Mouse (Mus musculus) ovary, postnatal 10 days (tissue): Measurements from ENCODE around the gene Vwa3a.

Source experiments
- DNase-seq: peaks from one replicate; pipeline ENCODE4 v3.0.0; 2022; ENCODE audit warnings: low spot score

Gene Vwa3a

DNA sequence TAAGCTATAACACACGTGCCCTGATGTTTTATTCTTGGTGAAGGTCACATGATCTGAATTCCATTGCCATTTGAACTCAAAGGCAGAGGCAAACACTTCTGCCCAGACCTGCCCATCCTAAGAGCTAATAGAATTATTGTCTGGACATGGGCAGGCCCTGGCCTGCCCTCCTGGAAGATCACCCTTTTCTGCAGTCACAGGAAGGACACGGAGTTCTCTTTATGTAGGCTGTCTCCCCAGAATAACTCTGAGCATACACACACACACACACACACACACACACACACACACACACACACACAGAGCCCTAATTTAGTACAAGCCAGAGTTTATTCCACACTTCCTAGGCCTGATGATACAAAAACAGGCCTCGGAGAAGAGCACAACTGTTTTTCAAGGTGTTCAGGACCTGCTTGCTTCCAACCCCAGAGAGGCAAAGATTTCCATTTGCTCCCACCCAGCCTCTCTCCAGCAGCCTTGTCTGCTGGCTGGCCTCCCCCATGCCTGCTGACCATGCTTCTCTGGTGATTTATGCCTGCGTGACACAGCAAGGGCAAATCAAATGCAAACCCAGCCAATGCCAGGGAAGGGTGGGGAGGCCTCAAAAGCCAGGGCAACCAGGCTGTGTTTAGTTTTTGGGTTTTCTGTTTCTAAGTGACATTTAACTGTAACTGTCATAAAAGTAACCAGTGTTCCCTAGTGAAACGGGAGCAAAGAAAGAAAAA lies 99.5 kb downstream of the Vwa3a start:
- DNase-seq, result no peak

DNA sequence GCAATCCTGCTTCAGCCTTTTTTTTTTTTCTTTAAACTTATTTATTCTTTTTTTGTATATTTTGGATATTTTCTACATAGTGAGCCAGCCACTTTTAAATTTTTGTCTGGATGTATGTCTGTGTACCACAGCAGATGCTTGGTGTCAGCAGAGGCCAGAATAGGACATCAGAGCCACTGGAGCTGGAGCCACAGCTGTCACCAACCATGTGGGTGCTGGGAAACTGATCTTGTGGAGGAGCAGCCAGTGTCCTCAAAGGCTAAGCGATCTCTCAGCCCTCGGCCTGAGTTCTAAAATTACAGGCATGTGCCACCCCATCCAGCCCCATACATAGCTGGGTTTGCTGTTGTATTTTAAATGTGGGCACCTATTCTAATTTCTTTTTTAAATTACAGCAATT lies 100.7 kb downstream of the Vwa3a start:
- no peak for DNase-seq

DNA sequence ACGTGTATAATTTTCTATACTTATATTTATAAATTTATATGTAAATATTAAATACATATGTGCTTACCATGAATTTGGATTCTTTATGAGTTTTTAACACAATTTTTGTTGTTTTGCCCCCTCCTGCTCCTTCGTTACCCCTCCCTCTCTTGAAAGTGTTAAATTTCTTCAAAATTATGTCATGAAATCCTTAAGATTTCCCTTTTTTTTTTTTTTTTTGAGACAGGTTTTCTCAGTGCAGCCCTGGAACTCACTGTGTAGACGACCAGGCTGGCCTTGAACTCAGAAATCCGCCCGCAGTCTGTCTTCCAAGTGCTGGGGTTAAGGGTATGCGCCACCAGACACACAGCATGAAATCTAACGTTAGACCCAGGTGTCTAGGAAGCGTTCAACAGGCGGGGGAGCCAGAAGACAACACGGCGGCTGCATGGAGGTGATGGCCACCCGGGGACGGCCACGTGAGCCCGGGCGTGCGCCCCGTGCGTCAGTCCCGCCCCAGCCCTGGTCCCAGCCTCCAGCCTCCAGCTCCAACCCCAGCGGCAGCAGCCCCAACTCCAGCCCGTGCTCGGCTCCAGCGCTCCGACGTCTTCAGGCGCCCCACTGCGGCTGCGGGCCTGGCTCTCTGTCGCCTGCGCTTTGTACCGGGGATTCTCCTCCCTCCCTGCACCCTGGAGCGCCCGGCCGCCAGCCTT lies 103.4 kb downstream of the Vwa3a start, which contains the start of gene Eef2k:
TSS of gene Eef2k (plus strand) at position 487 of the 692 bp plus-strand sequence.
- DNase-seq, result no peak

DNA sequence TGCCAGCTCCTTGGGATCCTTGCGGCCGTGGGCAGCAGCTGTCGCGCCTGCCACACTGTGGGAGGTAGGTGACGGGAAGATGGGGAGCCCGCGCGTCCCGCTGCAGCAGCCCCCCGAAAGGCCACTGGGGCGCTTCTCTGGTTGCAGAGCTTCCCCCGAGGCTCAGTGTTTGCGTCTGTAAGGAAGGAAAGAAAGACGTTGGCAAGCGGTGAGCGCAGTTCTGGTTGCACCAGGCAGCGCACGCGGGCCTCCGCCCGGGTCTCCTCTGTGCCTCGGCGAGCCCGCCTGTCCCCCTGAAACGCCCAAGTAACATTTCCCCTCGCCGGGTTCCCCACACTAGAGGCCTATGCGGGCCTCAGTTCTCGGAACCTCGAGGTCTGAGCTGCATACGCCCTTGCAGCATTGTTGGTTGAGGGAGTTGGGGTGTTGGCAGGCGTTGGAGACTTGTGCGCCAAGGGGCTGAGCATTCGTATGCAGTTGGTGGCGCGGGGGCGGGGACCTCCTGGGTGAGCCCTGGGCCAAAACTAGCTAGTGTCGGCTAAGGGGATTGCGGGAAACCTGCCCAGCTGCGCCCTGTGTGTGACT lies 104.0 kb downstream of the Vwa3a start:
- DNase-seq, result peak; percentile 61

DNA sequence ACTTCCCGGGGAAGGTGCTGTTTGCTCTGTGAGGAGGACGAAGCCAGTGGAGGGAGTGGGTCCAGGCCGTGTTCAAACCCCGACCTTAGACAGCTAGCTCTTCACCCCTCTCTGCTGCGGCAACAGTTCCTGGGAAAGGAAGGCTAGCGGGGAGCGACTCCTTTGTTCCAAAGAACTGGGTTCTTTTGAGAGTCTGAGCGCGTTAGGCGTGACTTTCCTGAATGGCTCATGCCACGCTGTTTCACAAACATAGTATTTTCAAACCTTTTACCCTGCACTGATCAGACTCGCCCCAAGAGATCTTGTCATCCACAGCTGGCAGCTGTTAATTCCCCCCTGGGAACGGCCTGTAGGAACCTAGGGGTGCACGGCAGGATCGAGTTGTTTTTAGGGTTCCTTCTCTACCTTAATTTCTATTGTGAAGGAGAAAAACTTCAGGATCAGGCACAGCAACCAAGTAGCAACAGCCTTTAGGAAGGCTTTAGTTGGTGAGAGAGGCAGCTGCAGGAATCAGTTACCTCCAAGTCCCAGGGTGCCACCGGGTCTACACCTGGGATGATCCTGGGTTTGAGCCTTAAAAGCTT lies 104.8 kb downstream of the Vwa3a start:
- no peak for DNase-seq

DNA sequence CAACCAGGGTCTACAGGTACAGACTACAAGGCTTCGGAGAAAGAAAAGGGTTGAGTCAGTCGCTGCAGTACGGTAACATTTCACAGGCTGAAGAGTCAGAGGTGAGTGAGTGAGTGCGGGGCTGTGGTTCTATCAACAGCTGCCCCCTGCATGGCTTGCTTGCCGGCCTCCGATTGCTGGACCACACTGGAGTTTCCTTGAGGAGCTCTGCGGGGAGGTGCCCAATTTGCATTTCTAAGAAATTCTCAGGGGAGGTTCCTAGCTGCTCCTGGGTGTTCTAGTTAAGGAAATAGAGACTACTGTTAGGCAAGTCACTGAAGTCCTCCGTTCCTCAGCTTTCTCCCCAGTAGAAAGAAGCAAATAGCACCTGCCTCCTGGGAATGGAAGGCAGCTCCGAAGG lies 105.6 kb downstream of the Vwa3a start:
- DNase-seq, result no peak

DNA sequence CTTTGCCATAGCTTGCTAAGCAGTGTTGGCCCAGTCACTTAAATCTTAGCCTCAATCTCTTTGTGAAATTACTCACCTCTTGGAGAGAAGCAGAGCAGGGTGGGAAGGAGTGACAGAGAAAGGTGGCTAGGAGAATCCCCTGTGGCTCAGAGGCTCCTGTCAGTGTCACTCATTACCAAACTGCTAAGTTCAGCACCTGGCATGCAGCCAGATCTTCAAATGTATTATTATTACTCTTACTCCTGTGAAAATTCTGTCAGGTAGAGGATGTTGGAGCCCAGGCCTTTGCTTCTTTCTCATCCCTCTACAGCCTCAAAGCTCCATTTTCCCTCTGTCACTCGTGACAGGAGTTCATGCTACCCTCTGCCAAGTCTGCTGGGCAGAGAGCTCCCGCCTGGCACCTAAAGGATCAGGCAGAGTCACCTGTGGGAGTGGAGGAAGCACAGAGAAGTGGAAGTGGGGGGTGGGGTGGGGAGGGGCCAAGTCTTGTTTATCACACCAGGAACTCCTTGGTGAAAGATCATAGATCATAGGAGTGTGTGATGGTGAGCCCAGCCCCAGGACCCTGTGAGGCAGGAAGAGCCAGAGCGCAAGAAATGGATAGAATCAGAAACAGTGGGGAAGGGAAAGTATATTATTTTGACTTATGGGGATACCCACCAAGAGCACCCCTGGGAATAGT lies 109.9 kb downstream of the Vwa3a start:
- DNase-seq, result no peak

DNA sequence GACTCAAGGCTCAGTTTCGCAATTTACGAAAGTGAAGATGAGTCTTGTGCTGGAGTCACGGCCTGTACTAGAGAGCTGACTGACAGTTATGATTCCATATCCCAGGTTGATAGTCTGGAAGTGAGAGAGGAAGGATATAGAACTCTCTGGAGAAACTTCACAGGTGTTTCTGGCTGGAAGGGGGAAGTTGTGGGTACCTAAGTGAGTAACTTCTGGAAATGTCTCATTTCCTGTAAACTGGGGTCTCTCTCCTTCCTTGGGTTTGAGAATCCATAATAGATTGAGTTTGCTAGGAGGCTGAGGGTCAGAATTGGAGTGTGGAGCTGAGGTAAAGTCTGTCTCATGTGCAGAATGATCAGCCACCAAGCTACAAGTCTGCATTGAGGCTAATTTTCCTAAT lies 111.0 kb downstream of the Vwa3a start:
- DNase-seq, result no peak
